Mouse (Mus musculus): ENCODE results near the gene Dpt. TPM values are rescaled to one million over a fixed set of nuclear protein-coding genes. Genes with fewer than 3 reads are reported as not detected.

Gene Dpt
- polyA plus RNA-seq (2015; fragmentation: Illumina TruSeq; extraction: RNeasy Lipid Tissue Mini Kit (QIAGEN cat#74804); ENCODE audit: insufficient read depth, low read depth, low replicate concordance) = 67.0 TPM

DNA sequence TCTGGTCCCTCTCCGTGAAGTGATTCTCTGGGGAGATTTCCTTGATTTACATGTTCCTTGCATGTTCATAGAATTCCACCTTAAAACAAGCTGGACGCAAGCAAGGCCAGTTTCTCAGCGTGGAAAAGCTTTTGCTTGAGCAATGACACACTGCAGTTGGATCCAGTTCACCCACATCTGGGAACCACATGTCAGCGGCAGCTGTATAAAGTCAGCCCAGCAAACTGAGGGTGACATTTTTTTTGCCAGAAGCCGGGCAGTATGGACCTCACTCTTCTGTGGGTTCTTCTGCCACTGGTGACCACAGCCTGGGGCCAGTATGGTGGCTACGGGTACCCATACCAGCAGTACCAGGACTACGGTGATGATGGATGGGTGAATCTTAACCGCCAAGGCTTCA, at the start of gene Dpt:
TSS of gene Dpt (plus strand) at position 174 of the 400 bp plus-strand sequence.

Other genes starting within 250 kb of the Dpt start
- gene Xcl1, start 138.9 kb downstream of the Dpt start, polyA plus RNA-seq (2015; fragmentation: Illumina TruSeq; extraction: RNeasy Lipid Tissue Mini Kit (QIAGEN cat#74804); ENCODE audit: insufficient read depth, low read depth, low replicate concordance) = not detected